Mouse (Mus musculus) forebrain, postnatal 0 days (tissue): Measurements from ENCODE around the gene Ebf1. TPM values are rescaled to one million over a fixed set of nuclear protein-coding genes. Genes with fewer than 3 reads are reported as not detected.
A peak's percentile ranks its signal among the peaks of the same experiment; 100 is the strongest.

Experiments used
- ATAC-seq: fragments of 200-750 bp; cut with Nextera tagmentation; 2 replicates; pipeline ENCODE4 v1.8.0; 2017; ENCODE audit warnings: mild to moderate bottlenecking, moderate library complexity
- DNase-seq: peaks from one replicate; pipeline ENCODE4 v3.0.0-alpha.2; 2015
- H3K27ac ChIP-seq: fragments of 300-500 bp; sonication (generic); 2 replicates; pipeline ENCODE4 v1.5.1; 2014; ENCODE audit warnings: low read depth, mild to moderate bottlenecking, antibody characterized with exemption, low read length, moderate library complexity, mixed read lengths
- H3K27me3 ChIP-seq: fragments of 300-500 bp; sonication (generic); 2 replicates; pipeline ENCODE4 v1.6.1; 2014; ENCODE audit warnings: mild to moderate bottlenecking, low read length, mixed read lengths; ENCODE audit not compliant: insufficient read depth
- H3K36me3 ChIP-seq: fragments of 300-500 bp; sonication (generic); 2 replicates; pipeline ENCODE4 v1.6.1; 2014; ENCODE audit warnings: mild to moderate bottlenecking, moderate library complexity; ENCODE audit not compliant: insufficient read depth
- H3K4me1 ChIP-seq: fragments of 300-500 bp; sonication (generic); 2 replicates; pipeline ENCODE4 v1.6.1; 2014; ENCODE audit warnings: antibody characterized with exemption; ENCODE audit not compliant: insufficient read depth
- H3K4me2 ChIP-seq: fragments of 300-500 bp; sonication (generic); 2 replicates; pipeline ENCODE4 v1.6.1; 2014; ENCODE audit warnings: low read depth, mild to moderate bottlenecking, moderate library complexity
- H3K4me3 ChIP-seq: fragments of 300-500 bp; sonication (generic); 2 replicates; pipeline ENCODE4 v1.5.1; 2014; ENCODE audit warnings: low read depth, low read length, mixed read lengths
- H3K9ac ChIP-seq: fragments of 300-500 bp; sonication (generic); 2 replicates; pipeline ENCODE4 v1.6.1; 2014; ENCODE audit warnings: mild to moderate bottlenecking
- H3K9me3 ChIP-seq: fragments of 300-500 bp; sonication (generic); 2 replicates; pipeline ENCODE4 v1.6.1; 2016; ENCODE audit warnings: low read length
- CTCF ChIP-seq: sonication (generic); IDR thresholded peaks from 2 replicates; pipeline ENCODE4 v1.5.1; 2016; ENCODE audit warnings: antibody characterized with exemption, control low read depth, low read depth
- WGBS: fragments of 180-500 bp; shearing (Covaris S2); extraction: QIAGEN DNeasy Blood & Tissue Kit; methylation state at CpG from one replicate; pipeline ENCODE4 v1.1.7; 2014; 5-methylcytosine and 5-hydroxymethylcytosine counted together
- polyA plus RNA-seq: library from polyadenylated mRNA; unstranded; fragments of >200 nt; fragmentation: Nextera tagmentation; extraction: Ambion mirVana; gene quantifications from 2 replicates; pipeline ENCODE4 v1.2.1, GENCODE M21; 2015
- total RNA-seq: library from RNA; depleted of rRNA; stranded (reverse); fragments of >200 nt; gene quantifications from 2 replicates; pipeline ENCODE4 v1.2.3, GENCODE M21; 2014

Gene Ebf1
- total and polyA plus RNA-seq, 2 experiments from 2014 or later: 12.9 to 20.6 TPM

DNA sequence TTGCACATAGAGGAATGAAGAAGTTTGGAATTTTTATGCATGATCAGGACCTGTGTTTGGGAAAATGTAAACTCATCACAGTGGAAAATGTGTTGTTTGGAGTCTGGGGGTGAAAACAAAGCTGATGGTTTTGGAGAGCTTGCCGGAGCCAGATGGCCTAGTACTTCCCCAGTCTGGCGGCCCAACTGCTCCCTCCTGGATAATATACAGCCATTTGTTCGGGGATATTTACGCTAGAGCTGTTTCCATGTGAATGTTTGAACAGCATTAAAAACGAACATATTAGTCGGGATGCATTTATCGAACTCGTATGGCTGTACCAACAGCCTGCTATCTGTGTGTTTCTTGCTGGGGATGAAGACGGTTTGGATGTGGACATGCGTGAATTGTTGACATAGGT lies 8.9 kb downstream of the Ebf1 start:
- peaks cover 37% of the 10 kb centered on the region for H3K27me3 ChIP-seq
- ATAC-seq: peak; percentile 77

DNA sequence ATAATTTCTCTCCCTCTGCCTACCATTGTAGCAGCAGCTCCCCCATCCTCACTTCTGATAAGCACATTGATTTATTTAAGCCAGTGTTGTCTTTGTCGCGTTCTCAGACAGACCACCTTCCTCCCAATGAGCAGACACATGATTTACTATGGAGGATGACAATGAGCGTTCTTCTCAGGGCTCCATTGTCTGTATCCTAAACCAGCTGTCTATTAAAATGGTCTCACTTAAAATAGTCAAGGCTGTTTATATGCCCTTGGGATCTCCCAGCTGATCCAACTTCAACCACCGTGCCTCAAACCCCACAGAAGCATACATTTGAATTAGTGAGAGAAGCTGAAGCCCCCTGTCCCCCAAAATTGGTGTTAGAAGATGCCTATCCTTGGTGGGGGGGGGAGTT lies 11.3 kb downstream of the Ebf1 start:
- ATAC-seq (no peak), DNase-seq (no peak)
- H3K9me3 ChIP-seq: no peaks in the 10 kb centered on the region
- H3K4me1 ChIP-seq: no peaks in the 10 kb centered on the region
- H3K27me3 ChIP-seq: peaks cover 34% of the 10 kb centered on the region
- H3K36me3 ChIP-seq: no peaks in the 10 kb centered on the region
- no peak overlapping the region for H3K4me3 ChIP-seq
- H3K9ac ChIP-seq: no peak overlapping the region
- TF ChIP-seq CTCF: no peak
- H3K27ac ChIP-seq: no peak overlapping the region
- WGBS: 71% methylated on average over 4 of the region's 4 CpGs
- H3K4me2 ChIP-seq: no peak overlapping the region

More for the DNA sequence above, 8.9 kb downstream of the Ebf1 start:
- no peak; the same call in 1 of the 2 replicates for TF ChIP-seq CTCF
- DNase-seq: peak; percentile 85
- Histone ChIP-seq H3K4me2 (0 out of 2 replicates have a peak overlapping the region, but pooled peaks have one; percentile 5), H3K9ac (no peak overlapping the region), H3K36me3 (no peaks in the 10 kb centered on the region), H3K4me1 (no peaks in the 10 kb centered on the region), H3K27ac (no peak overlapping the region), H3K4me3 (no peak overlapping the region), H3K9me3 (no peaks in the 10 kb centered on the region)
- 60% methylated on average over 10 of the region's 10 CpGs for WGBS

DNA sequence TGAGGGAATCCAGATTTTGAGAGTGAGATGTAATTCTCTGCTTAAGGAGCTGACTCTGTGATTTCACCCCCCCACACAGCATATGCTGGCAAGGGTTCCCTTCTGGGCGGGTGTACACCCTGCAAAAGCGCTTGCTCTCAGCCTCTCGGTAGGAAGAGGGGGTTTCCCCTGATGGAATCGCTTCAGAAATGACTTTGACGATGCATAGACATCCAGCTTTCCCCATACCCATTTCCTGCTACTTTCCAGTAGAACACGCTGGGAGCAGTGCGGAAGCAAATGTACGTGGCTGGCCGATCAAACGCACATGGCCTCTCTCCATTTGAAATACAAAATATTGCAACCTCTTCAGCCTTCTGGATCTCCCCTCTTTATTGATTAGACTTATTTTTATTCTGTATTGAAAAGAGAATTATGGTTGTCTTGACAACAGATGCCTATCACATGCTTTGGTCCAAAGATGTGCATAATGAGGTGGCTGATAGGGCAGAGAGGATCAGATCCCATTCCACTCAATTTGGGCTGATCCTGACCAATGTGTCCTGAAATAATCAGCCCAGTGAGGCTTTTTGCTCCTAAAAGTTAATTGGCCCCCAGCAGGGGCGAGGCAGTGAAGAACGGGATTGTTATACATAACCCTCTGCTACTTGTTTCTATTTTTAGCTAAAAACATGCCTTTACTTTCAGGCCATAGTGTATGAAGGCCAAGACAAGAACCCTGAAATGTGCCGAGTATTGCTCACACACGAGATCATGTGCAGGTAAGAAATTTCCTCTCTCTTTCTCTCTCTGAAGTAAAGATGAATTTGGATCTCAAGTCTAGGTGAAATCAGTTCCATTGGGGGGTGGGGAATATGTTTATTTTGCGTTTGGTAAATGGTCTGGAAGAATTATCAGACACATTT lies 15.2 kb downstream of the Ebf1 start:
- no peak for DNase-seq
- TF ChIP-seq CTCF: no peak
- no peak overlapping the region for H3K27ac ChIP-seq
- no peak overlapping the region for H3K4me2 ChIP-seq
- H3K9me3 ChIP-seq: no peaks in the 10 kb centered on the region
- WGBS: 63% methylated on average over 15 of the region's 15 CpGs
- peaks cover 42% of the 10 kb centered on the region for H3K27me3 ChIP-seq
- no peaks in the 10 kb centered on the region for H3K4me1 ChIP-seq
- ATAC-seq: no peak
- no peaks in the 10 kb centered on the region for H3K36me3 ChIP-seq
- no peak overlapping the region for H3K4me3 ChIP-seq
- no peak overlapping the region for H3K9ac ChIP-seq

DNA sequence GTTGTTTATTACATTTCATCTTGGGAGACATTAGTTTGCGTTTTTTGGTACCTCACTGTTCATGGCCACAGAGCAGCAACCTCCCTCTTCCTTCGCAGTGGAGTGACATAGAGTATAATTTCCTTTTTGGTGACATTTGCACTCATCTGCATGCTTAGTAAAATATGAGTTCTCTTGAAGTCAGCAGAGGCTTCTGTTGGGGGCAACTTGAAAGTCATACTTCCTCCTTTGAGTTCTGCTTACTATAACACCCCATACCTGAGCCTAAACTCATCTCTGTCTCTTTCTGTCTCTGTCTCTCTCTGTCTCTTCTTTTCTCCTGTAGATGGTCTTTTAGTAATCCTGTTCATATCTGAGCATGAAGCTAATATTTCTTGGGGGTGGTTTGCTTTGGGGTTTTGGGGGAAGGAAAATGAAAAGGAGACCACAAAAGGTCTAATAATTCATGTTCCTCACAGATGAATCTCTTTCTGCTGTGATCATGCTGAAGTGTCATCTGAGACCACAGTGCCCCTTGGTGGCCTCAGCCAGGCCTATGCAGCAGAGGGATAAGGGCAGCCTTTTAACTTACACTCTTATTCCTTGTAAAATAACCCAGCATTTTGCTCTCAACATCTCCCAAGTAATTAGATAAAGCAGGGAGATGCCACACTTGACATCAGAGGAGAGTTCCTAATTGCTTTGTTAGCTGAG lies 16.0 kb downstream of the Ebf1 start:
- no peaks in the 10 kb centered on the region for H3K9me3 ChIP-seq
- H3K4me3 ChIP-seq: no peak overlapping the region
- TF ChIP-seq CTCF: no peak
- no peak overlapping the region for H3K27ac ChIP-seq
- DNase-seq: no peak
- no peak for ATAC-seq
- 91% methylated on average over 2 of the region's 2 CpGs for WGBS
- H3K4me1 ChIP-seq: no peaks in the 10 kb centered on the region
- H3K27me3 ChIP-seq: peaks cover 36% of the 10 kb centered on the region
- no peaks in the 10 kb centered on the region for H3K36me3 ChIP-seq
- no peak overlapping the region for H3K4me2 ChIP-seq
- H3K9ac ChIP-seq: no peak overlapping the region

DNA sequence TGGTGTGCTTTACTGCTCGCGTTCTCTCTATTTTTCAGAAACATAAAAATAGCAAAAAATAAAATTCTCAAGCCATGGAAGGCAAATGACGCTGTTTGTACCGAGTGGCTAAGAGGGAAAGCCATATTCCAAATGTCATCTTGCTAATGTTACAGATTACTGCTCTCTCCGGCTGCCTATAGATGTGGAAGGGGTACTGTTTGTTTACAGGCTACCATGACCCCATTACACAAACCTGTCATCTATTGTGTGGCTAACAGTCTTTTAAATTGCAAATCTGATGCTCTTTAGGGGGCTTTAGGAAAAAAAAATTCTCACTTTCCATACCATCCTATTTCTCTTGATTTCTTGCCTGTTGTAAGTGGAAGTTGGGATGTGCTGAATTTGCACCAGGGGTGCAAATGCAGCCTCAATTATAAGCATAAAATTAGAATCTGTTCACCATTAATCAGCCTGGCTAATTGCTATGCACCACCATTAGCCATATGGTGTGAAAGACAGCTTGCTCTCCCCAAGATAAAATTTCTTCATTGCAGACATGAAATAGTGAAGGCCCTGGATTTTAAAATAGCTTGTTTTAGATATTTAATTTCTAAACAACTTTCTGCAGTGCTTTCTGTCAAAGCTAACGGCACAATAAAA lies 17.6 kb downstream of the Ebf1 start:
- WGBS: 69% methylated on average over 6 of the region's 6 CpGs
- Histone ChIP-seq H3K4me2 (no peak overlapping the region), H3K9ac (no peak overlapping the region), H3K4me1 (no peaks in the 10 kb centered on the region), H3K4me3 (no peak overlapping the region), H3K36me3 (no peaks in the 10 kb centered on the region), H3K27ac (no peak overlapping the region), H3K27me3 (peaks cover 34% of the 10 kb centered on the region), H3K9me3 (no peaks in the 10 kb centered on the region)
- no peak for DNase-seq
- no peak for ATAC-seq
- no peak for TF ChIP-seq CTCF

DNA sequence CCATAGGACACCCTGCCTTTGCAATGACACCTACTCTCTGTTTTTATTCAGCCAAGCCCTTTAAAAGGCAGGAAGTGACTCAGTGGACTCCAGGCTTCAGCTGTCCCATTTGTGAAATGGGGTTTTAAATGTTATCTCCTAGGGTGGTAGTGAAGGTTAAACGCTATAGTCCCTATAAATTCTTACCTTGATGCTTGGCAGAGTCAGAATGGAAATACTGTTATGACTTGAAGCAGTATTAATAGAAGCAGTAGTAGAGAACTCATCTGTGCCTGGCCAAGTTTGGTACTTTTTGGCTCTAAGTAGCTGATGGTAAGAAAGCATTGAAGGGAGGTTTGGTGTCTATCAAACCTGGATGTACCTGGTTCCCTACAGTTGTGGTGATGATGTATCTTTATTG lies 19.1 kb downstream of the Ebf1 start:
- H3K27me3 ChIP-seq: peaks cover 39% of the 10 kb centered on the region
- WGBS: 91% methylated on average over 1 of the region's 1 CpGs
- H3K4me2 ChIP-seq: no peak overlapping the region
- no peaks in the 10 kb centered on the region for H3K9me3 ChIP-seq
- ATAC-seq (no peak), DNase-seq (no peak)
- H3K9ac ChIP-seq: no peak overlapping the region
- no peaks in the 10 kb centered on the region for H3K36me3 ChIP-seq
- H3K4me1 ChIP-seq: no peaks in the 10 kb centered on the region
- no peak overlapping the region for H3K4me3 ChIP-seq
- TF ChIP-seq CTCF: no peak
- no peak overlapping the region for H3K27ac ChIP-seq
